Mouse (Mus musculus): ENCODE results near the gene Ints5. TPM values are rescaled to one million over a fixed set of nuclear protein-coding genes. Genes with fewer than 3 reads are reported as not detected.

Ints5 gene
- 16.6 and 16.7 TPM in 2 replicates for polyA plus RNA-seq (2015; fragmentation: Nextera tagmentation; extraction: Ambion mirVana)

DNA sequence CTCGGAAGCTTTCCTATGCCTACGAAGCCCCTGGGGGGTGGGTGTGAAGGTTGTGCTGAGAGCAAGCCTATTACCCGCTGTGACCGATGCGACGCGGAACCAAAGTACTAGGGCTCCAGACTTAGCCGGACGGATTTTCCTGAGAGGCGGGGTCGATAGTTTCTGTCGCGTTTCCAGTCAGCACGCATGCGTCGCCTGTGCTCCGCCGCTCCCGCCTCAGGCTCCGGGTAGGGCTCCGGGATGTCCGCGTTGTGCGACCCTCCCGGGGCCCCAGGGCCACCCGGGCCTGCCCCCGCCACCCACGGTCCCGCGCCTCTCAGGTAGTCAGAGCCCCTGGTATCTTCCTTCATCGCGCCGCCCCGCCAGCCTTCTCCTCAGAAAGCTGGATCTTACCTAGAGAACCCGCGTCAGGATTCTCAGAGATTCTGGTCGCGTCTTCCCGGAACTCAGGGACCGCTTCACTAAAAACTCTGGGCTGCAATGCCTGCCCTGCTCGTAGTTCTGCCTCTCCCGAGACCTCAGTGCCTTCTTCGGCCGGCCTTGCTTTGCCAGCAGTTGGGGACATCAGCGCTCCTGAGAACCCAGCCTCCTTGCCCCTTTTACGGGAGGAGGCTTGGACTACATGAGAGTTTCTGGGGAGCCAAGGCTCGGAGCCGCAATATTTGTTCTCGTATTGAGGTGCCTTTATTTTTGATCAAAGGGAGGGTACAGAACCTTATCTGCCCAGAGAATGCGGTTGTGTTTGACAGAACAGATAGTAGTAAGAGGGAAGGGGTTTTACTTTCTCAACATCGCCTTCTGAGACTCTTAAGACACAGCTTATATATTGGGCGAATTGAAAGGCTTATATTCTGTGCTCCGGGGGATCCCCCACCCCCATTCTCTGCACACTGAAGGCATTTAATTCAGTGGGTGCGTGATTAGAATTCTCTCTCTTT, at the start of gene Ints5:
TSS of gene Ints5 (plus strand) at position 177 of the 938 bp plus-strand sequence.
- Histone ChIP-seq H3K4me1 (ENCODE audit: insufficient read depth, low read depth, low read length) (peaks cover 4% of the 10 kb centered on the region; the same call in 1 of the 2 replicates), H3K27me3 (replicated peaks; ENCODE audit: insufficient read depth, low read length) (no peaks in the 10 kb centered on the region), H3K4me3 (ENCODE audit: low read depth, low read length) (peak within 1 kb of the TSS; percentile 88), H3K27ac (ENCODE audit: low read length) (peak within 1 kb of the TSS; percentile 91), H3K9ac (replicated peaks; ENCODE audit: low read depth) (peak within 1 kb of the TSS; percentile 81), H3K36me3 (ENCODE audit: insufficient read depth, low read length) (no peaks in the 10 kb centered on the region), H3K9me3 (ENCODE audit: low read length) (no peaks in the 10 kb centered on the region), H3K4me2 (replicated peaks; ENCODE audit: low read depth, low read length) (peak within 1 kb of the TSS; percentile 95)
- 1% methylated on average over 54 of the region's 54 CpGs for WGBS
- DNase-seq (ENCODE audit: low spot score) (peak; percentile 92), ATAC-seq (peak; percentile 50)
- TF ChIP-seq EP300 (IDR thresholded peaks at IDR 0.05) (no peak), CTCF (IDR thresholded peaks at IDR 0.05) (no peak)

DNA sequence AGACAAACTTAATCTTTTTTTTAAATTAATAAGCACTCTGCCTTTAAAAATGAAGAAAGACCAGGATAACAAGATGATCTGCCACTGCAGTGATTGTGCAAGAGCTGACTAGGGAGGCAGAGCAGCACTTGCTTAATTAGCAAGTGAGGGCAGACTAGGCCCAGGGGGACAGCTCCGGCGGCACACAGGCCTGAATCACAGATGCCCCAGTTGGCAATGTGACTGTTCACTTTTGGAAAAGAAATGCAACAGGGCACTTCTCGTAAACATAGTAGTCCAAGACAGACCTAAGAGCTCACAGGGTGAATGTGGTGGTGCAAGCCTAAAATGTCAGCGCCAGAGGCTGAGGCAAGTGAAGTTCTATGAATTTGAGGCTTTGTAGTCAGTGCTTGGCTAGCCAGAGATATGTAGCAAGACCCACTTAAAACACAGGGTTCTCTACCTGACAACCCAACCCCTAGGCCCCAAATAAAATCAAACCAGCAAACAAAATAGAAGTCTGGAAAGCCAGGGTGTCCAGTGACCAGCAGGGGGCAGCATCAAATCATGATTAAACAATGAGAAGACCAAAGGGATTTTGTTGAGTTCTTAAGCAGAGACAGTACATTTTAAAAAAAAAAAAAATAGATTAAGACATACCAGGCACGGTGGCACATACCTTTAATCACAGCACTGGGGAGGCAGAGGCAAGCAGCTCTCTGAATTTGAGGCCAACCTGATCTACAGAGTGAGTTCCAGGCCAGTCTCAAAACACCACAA, 48.3 kb upstream of the Ints5 start:
- Histone ChIP-seq H3K9me3 (ENCODE audit: low read length) (no peaks in the 10 kb centered on the region), H3K4me2 (replicated peaks; ENCODE audit: low read depth, low read length) (no peak overlapping the region), H3K4me3 (ENCODE audit: low read depth, low read length) (no peak overlapping the region), H3K27ac (ENCODE audit: low read length) (peak overlapping the region; percentile 49), H3K27me3 (replicated peaks; ENCODE audit: insufficient read depth, low read length) (no peaks in the 10 kb centered on the region), H3K9ac (replicated peaks; ENCODE audit: low read depth) (peak overlapping the region; percentile 12; the same call in 1 of the 2 replicates), H3K4me1 (ENCODE audit: insufficient read depth, low read depth, low read length) (peaks cover 6% of the 10 kb centered on the region; the same call in 1 of the 2 replicates), H3K36me3 (ENCODE audit: insufficient read depth, low read length) (peaks cover 16% of the 10 kb centered on the region; the same call in 1 of the 2 replicates)
- 45% methylated on average over 5 of the region's 5 CpGs for WGBS
- TF ChIP-seq CTCF (IDR thresholded peaks at IDR 0.05) (peak; percentile 81), EP300 (IDR thresholded peaks at IDR 0.05) (no peak)
- ATAC-seq (peak; percentile 45), DNase-seq (ENCODE audit: low spot score) (peak; percentile 89)

DNA sequence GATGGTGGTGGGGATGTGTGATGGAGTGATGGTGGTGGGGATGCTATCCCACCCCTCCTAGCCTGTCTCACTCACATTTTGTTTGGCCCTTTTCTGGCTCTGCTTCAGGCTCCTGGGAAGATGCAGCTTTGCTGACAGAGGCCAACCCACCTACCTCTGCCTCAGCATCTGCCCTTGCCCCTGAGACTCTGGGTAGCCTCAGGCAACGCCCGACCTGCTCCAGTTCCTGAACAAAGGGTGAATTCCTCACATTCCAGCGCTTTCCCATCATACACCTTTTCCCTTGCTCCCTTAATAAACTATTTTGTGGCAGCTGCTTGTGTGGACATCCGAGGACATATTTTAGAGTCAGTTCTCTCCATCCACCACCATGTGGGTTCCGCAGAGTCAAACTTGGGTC, 44.4 kb upstream of the Ints5 start:
- no peaks in the 10 kb centered on the region for H3K27me3 ChIP-seq (replicated peaks; ENCODE audit: insufficient read depth, low read length)
- H3K9ac ChIP-seq (replicated peaks; ENCODE audit: low read depth) = no peak overlapping the region
- DNase-seq (ENCODE audit: low spot score) (no peak), ATAC-seq (no peak)
- no peaks in the 10 kb centered on the region for H3K9me3 ChIP-seq (ENCODE audit: low read length)
- H3K4me1 ChIP-seq (ENCODE audit: insufficient read depth, low read depth, low read length) = no peaks in the 10 kb centered on the region
- 69% methylated on average over 5 of the region's 5 CpGs for WGBS
- H3K36me3 ChIP-seq (ENCODE audit: insufficient read depth, low read length) = peaks cover 16% of the 10 kb centered on the region; the same call in 1 of the 2 replicates
- TF ChIP-seq CTCF (IDR thresholded peaks at IDR 0.05) (no peak), EP300 (IDR thresholded peaks at IDR 0.05) (no peak)
- H3K27ac ChIP-seq (ENCODE audit: low read length) = no peak overlapping the region
- H3K4me2 ChIP-seq (replicated peaks; ENCODE audit: low read depth, low read length) = no peak overlapping the region
- no peak overlapping the region for H3K4me3 ChIP-seq (ENCODE audit: low read depth, low read length)

DNA sequence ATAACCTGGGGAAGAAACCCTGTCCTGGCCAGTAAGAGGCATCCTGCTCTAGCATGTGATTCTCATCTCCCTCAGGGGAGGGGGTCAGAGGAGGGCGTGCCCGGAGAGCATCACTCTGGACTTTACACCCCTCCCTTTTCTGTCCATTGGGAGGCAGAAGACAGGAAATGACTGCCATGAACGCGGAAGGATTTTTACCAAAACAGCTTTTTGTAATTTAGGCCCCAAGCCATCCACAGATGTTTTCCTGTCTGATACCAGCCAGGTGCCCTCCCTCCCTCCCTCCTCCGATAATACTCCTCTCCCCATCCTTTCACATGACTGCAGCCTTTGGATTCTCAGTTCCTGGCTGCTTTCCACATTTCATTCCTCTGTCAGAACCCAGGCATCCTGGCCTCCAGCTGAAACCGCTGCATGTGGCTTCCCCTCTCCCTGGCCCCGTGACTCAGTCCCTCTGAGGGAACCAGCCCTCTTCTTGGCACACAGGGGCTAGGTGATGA, 42.4 kb upstream of the Ints5 start, which contains the start of gene Lrrn4cl:
TSS of gene Lrrn4cl (plus strand) at position 367 of the 500 bp plus-strand sequence.
- no peak within 1 kb of the TSS for H3K27ac ChIP-seq (ENCODE audit: low read length)
- H3K4me3 ChIP-seq (ENCODE audit: low read depth, low read length) = no peak within 1 kb of the TSS
- no peaks in the 10 kb centered on the region for H3K4me1 ChIP-seq (ENCODE audit: insufficient read depth, low read depth, low read length)
- 22% methylated on average over 7 of the region's 7 CpGs for WGBS
- ATAC-seq = peak; percentile 82
- TF ChIP-seq CTCF (IDR thresholded peaks at IDR 0.05) = no peak
- no peak for TF ChIP-seq EP300 (IDR thresholded peaks at IDR 0.05)
- no peak within 1 kb of the TSS for H3K9ac ChIP-seq (replicated peaks; ENCODE audit: low read depth)
- no peaks in the 10 kb centered on the region for H3K27me3 ChIP-seq (replicated peaks; ENCODE audit: insufficient read depth, low read length)
- 0 out of 2 replicates have a peak within 1 kb of the TSS, but pooled peaks have one; percentile 1 for H3K4me2 ChIP-seq (replicated peaks; ENCODE audit: low read depth, low read length)
- peaks cover 16% of the 10 kb centered on the region; the same call in 1 of the 2 replicates for H3K36me3 ChIP-seq (ENCODE audit: insufficient read depth, low read length)
- H3K9me3 ChIP-seq (ENCODE audit: low read length) = no peaks in the 10 kb centered on the region
- peak; percentile 82 for DNase-seq (ENCODE audit: low spot score)

DNA sequence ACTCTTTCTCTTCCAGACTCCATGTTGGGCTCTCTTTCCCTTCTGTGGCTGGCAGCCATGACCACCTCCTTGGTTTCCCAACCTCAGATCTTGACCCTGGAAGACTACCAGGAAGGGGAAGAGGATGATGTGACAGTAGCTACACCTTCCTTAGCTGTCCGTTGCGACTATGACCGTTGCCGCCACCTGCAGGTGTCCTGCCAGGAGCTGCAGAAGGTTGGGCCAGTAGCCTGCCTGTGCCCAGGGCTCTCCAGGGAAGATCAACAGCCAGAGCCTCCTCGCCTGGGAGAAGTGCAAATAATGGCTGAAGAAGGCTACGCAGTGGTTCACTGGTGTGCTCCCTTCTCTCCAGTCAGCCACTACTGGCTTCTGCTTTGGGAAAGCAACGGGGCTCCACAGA, 41.2 kb upstream of the Ints5 start:
- no peaks in the 10 kb centered on the region for H3K9me3 ChIP-seq (ENCODE audit: low read length)
- WGBS = 32% methylated on average over 7 of the region's 7 CpGs
- H3K4me1 ChIP-seq (ENCODE audit: insufficient read depth, low read depth, low read length) = no peaks in the 10 kb centered on the region
- peak; percentile 52 for ATAC-seq
- H3K36me3 ChIP-seq (ENCODE audit: insufficient read depth, low read length) = peaks cover 10% of the 10 kb centered on the region; the same call in 1 of the 2 replicates
- no peaks in the 10 kb centered on the region for H3K27me3 ChIP-seq (replicated peaks; ENCODE audit: insufficient read depth, low read length)
- no peak overlapping the region for H3K4me3 ChIP-seq (ENCODE audit: low read depth, low read length)
- no peak overlapping the region for H3K27ac ChIP-seq (ENCODE audit: low read length)
- TF ChIP-seq CTCF (IDR thresholded peaks at IDR 0.05) (peak; percentile 49), EP300 (IDR thresholded peaks at IDR 0.05) (no peak)
- peak; percentile 36 for DNase-seq (ENCODE audit: low spot score)
- H3K4me2 ChIP-seq (replicated peaks; ENCODE audit: low read depth, low read length) = 0 out of 2 replicates have a peak overlapping the region, but pooled peaks have one; percentile 1
- no peak overlapping the region for H3K9ac ChIP-seq (replicated peaks; ENCODE audit: low read depth)
